Mouse (Mus musculus) CH12.LX (cell line): ENCODE data around the gene Irf3. TPM values are rescaled to one million over a fixed set of nuclear protein-coding genes. Genes with fewer than 3 reads are reported as not detected.

Experiments
- DNase-seq: peaks from one replicate; pipeline ENCODE4 v3.0.0-alpha.2; 2013; ENCODE audit errors: extremely low read depth
- H3K27ac ChIP-seq: 2 replicates; pipeline ENCODE4 v1.5.1; 2012; ENCODE audit warnings: low read depth, mild to moderate bottlenecking, control low read depth, moderate library complexity; ENCODE audit not compliant: insufficient read depth
- H3K27me3 ChIP-seq: replicated peaks from 2 replicates; pipeline ENCODE3; 2012; ENCODE audit warnings: inconsistent platforms
- H3K36me3 ChIP-seq, 2 experiments: replicated peaks in 1 of 2; 2 replicates each; pipeline versions ENCODE3 to v1.6.1; 2012; ENCODE audit warnings: inconsistent platforms in 1 of 2, low read length in 1 of 2, mild to moderate bottlenecking in 1 of 2, mixed read lengths in 1 of 2, moderate library complexity in 1 of 2; ENCODE audit not compliant: control insufficient read depth in 1 of 2, insufficient read depth in 1 of 2
- H3K4me1 ChIP-seq, 2 experiments: 2 replicates each; pipeline ENCODE4 v1.6.1; 2012; ENCODE audit warnings: inconsistent platforms in 1 of 2, moderate library complexity in 1 of 2; ENCODE audit not compliant: insufficient read depth in 2 of 2, control insufficient read depth in 1 of 2
- H3K4me2 ChIP-seq: 2 replicates; pipeline ENCODE4 v1.6.1; 2012; ENCODE audit warnings: low read depth, mild to moderate bottlenecking, control low read depth; ENCODE audit not compliant: poor library complexity, insufficient read depth, severe bottlenecking
- H3K4me3 ChIP-seq, 3 experiments: fragments of 150-350 bp in 1 of 3; sonication (generic) in 1 of 3; replicated peaks in 1 of 3; 2 replicates each; pipeline versions ENCODE3 to v1.5.1; 2011 to 2012; ENCODE audit warnings: low read depth in 2 of 3, low read length in 2 of 3, mild to moderate bottlenecking in 2 of 3, moderate library complexity in 2 of 3, control low read depth in 1 of 3, improper control_type of control experiment in 1 of 3, inconsistent platforms in 1 of 3, mixed read lengths in 1 of 3; ENCODE audit not compliant: poor library complexity in 1 of 3
- H3K79me2 ChIP-seq: replicated peaks from 2 replicates; pipeline ENCODE4 v1.6.1; 2012; ENCODE audit warnings: mild to moderate bottlenecking, moderate library complexity; ENCODE audit not compliant: control insufficient read depth, poor library complexity, insufficient read depth, severe bottlenecking; ENCODE audit errors: extremely low read depth
- H3K9ac ChIP-seq: 2 replicates; pipeline ENCODE4 v1.6.1; 2012; ENCODE audit warnings: low read depth, mild to moderate bottlenecking, control low read depth, moderate library complexity; ENCODE audit not compliant: insufficient read depth
- H3K9me3 ChIP-seq: replicated peaks from 2 replicates; pipeline ENCODE3; 2012; ENCODE audit warnings: low read length, inconsistent platforms, mixed read lengths
- CHD2 ChIP-seq: IDR thresholded peaks from 2 replicates; pipeline ENCODE4 v1.6.1; 2011; ENCODE audit warnings: low read length, improper control_type of control experiment
- CTCF ChIP-seq, 2 experiments: IDR thresholded peaks in 1 of 2; conservative IDR thresholded peaks in 1 of 2; 2 replicates each; pipeline ENCODE4 v1.5.1; 2011 to 2012; ENCODE audit warnings: low read depth in 2 of 2, low read length in 2 of 2, improper control_type of control experiment in 1 of 2, inconsistent platforms in 1 of 2, mild to moderate bottlenecking in 1 of 2, moderate library complexity in 1 of 2
- GABPA ChIP-seq: IDR thresholded peaks from 2 replicates; pipeline ENCODE4 v1.6.1; 2012; ENCODE audit warnings: low read depth, low read length, improper control_type of control experiment, inconsistent platforms; ENCODE audit not compliant: insufficient replicate concordance
- HCFC1 ChIP-seq: IDR thresholded peaks from 2 replicates; pipeline ENCODE4 v1.6.1; 2012; ENCODE audit warnings: low read depth, mild to moderate bottlenecking, inconsistent platforms, low read length, improper control_type of control experiment
- IRF4 ChIP-seq: IDR thresholded peaks from 2 replicates; pipeline ENCODE4 v1.6.1; 2014; ENCODE audit warnings: low read depth, mild to moderate bottlenecking, inconsistent platforms, low read length, improper control_type of control experiment
- JUN ChIP-seq: IDR thresholded peaks from 2 replicates; pipeline ENCODE4 v1.6.1; 2011; ENCODE audit warnings: low read depth, mild to moderate bottlenecking, low read length, improper control_type of control experiment, moderate library complexity; ENCODE audit not compliant: insufficient read depth
- KAT2A ChIP-seq: IDR thresholded peaks from 2 replicates; pipeline ENCODE4 v1.6.1; 2012; ENCODE audit warnings: low read length, improper control_type of control experiment, inconsistent platforms; ENCODE audit not compliant: insufficient replicate concordance
- MAFK ChIP-seq: IDR thresholded peaks from 2 replicates; pipeline ENCODE4 v1.6.1; 2011; ENCODE audit warnings: low read length, improper control_type of control experiment; ENCODE audit not compliant: insufficient replicate concordance
- MEF2A ChIP-seq: IDR thresholded peaks from 2 replicates; pipeline ENCODE4 v1.6.1; 2014; ENCODE audit warnings: low read depth, mild to moderate bottlenecking, inconsistent platforms, low read length, improper control_type of control experiment, borderline replicate concordance
- MXI1 ChIP-seq: IDR thresholded peaks from 2 replicates; pipeline ENCODE4 v1.6.1; 2011; ENCODE audit warnings: mild to moderate bottlenecking, low read depth, low read length, improper control_type of control experiment
- NELFE ChIP-seq: IDR thresholded peaks from 2 replicates; pipeline ENCODE4 v1.6.1; 2011; ENCODE audit warnings: low read depth, low read length, improper control_type of control experiment
- PAX5 ChIP-seq: IDR thresholded peaks from 2 replicates; pipeline ENCODE4 v1.6.1; 2012; ENCODE audit warnings: low read length, inconsistent platforms, mixed read lengths
- POLR2A ChIP-seq: IDR thresholded peaks from 2 replicates; pipeline ENCODE4 v1.6.1; 2011; ENCODE audit warnings: low read depth, mild to moderate bottlenecking, improper control_type of control experiment, low read length
- RCOR1 ChIP-seq: conservative IDR thresholded peaks from 2 replicates; pipeline ENCODE4 v1.6.1; 2012; ENCODE audit warnings: low read depth, mild to moderate bottlenecking, inconsistent platforms, low read length, improper control_type of control experiment
- SIN3A ChIP-seq: IDR thresholded peaks from 2 replicates; pipeline ENCODE4 v1.6.1; 2012; ENCODE audit warnings: low read length, improper control_type of control experiment, inconsistent platforms
- SMC3 ChIP-seq: IDR thresholded peaks from 2 replicates; pipeline ENCODE4 v1.6.1; 2011; ENCODE audit warnings: low read depth, low read length, improper control_type of control experiment
- TBP ChIP-seq: conservative IDR thresholded peaks from 2 replicates; pipeline ENCODE4 v1.6.1; 2011; ENCODE audit warnings: low read depth, low read length, improper control_type of control experiment
- UBTF ChIP-seq: IDR thresholded peaks from 2 replicates; pipeline ENCODE4 v1.6.1; 2012; ENCODE audit warnings: low read depth, mild to moderate bottlenecking, inconsistent platforms, low read length, improper control_type of control experiment, moderate library complexity
- USF2 ChIP-seq: conservative IDR thresholded peaks from 2 replicates; pipeline ENCODE4 v1.6.1; 2011; ENCODE audit warnings: low read depth, low read length, improper control_type of control experiment
- ZC3H11A ChIP-seq: IDR thresholded peaks from 2 replicates; pipeline ENCODE4 v1.6.1; 2012; ENCODE audit warnings: low read depth, mild to moderate bottlenecking, inconsistent platforms, low read length, improper control_type of control experiment
- ZMIZ1 ChIP-seq: IDR thresholded peaks from 2 replicates; pipeline ENCODE4 v1.6.1; 2012; ENCODE audit warnings: low read depth, mild to moderate bottlenecking, inconsistent platforms, low read length, improper control_type of control experiment
- dilution Hi-C: fragments of 300-500 bp; cut with MboI; formaldehyde crosslinking; loops from 2 replicates; pipeline ENCODE4 v1.14.3; 2020; ENCODE audit warnings: low sequenced_read_pairs; ENCODE audit not compliant: extremely low pct_unique_long_range_greater_than_20kb, extremely low pct_ligation_motif_present
- in situ Hi-C: fragments of 300-500 bp; cut with MboI; formaldehyde crosslinking; loops from 3 replicates; pipeline ENCODE4 v1.14.3; 2019; ENCODE audit warnings: low sequenced_read_pairs, low pct_ligation_motif_present, low pct_unique_long_range_greater_than_20kb, mixed read lengths
- polyA plus RNA-seq: library from polyadenylated mRNA; unstranded; fragments of >175 nt; gene quantifications from 2 replicates; pipeline ENCODE4 v1.2.1, GENCODE M21; 2012; ENCODE audit warnings: low read depth; ENCODE audit not compliant: insufficient read length
- total RNA-seq, 2 experiments: library from RNA; depleted of rRNA; stranded (reverse); fragments of 300-350 nt in 1 of 2; fragments of >200 nt in 1 of 2; gene quantifications; 2 replicates each; pipeline ENCODE4 v1.2.3; 2012 to 2014

Irf3 gene
- total and polyA plus RNA-seq, 3 experiments: 33.5 to 79.7 (median 56.5) TPM

DNA sequence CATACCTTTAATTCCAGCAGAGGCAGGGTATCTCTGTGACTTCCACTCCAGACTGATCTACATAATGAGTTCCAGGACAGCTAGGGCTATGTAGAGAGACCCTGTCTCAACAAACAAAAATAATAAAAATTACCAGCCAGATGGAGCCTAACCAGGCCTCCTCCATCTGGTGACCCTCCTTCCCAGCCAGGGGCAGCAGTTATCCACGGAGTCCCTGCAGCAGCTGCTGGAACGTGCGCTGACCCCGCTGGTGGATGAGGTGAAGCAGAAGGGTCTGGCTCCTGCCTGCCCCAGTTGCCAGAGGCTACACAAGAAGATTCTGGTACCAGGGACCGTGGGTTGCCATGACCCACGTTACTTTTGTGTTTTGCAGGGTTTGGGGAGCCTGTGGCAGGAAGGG lies 41.2 kb upstream of the Irf3 start:
- Histone ChIP-seq H3K4me3 (no peak overlapping the region), H3K9ac (no peak overlapping the region), H3K4me1 (peaks cover 6 to 30% of the 10 kb centered on the region in 2 experiments), H3K79me2 (no peaks in the 10 kb centered on the region), H3K4me2 (no peak overlapping the region), H3K36me3 (peaks cover 0 to 37% of the 10 kb centered on the region in 2 experiments), H3K27me3 (peaks cover 13% of the 10 kb centered on the region), H3K9me3 (no peaks in the 10 kb centered on the region), H3K27ac (no peak overlapping the region)
- in situ Hi-C loops (loop anchor here (10.0 kb wide), 2 partner anchors 101 to 211 kb away; partner anchors contain the start of genes Pnkp and Vrk3), dilution Hi-C loops (no loop called here)
- DNase-seq: no peak
- TF ChIP-seq NELFE (no peak), RCOR1 (no peak), IRF4 (no peak), GABPA (no peak), USF2 (no peak), KAT2A (no peak), ZMIZ1 (no peak), SIN3A (no peak), ZC3H11A (no peak), TBP (no peak), CHD2 (no peak), SMC3 (no peak), MAFK (no peak), HCFC1 (no peak), MEF2A (no peak), POLR2A (no peak), CTCF (conservative IDR thresholded peaks at IDR 0.05 in 1 of 2, IDR thresholded peaks at IDR 0.05 in 1 of 2; ENCODE audit: low read depth in 2 of 2, low read length in 2 of 2) (no peak), JUN (no peak)

DNA sequence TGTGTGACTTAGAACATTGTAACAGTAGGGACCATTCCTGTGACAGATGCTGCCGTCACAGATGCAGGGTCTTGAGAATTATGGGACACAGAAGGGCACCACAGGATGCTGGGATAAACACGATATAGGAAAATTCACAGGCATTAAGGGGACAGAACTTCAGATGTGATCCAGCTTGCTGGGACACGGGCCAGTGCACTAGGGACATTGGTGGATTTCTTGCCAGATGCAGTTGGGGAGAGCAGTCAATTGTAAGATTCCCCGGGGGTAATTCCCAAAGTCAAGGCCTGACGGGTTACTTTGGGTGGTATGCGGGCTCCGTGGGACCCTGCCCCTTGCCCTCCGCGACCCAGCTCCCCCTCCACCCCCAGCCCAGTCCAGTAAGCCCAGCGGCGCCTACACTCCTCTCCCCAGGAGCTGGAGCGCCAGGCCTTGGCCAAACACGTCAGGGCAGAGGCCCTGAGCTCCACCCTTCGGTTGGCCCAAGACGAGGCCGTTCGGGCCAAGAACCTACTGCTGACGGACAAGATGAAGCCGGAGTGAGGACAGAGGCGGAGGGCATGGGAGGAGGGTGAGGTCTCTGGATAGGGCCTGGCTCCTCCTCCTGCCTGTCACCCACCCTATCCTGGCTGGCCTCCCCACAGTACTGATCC lies 40.1 kb upstream of the Irf3 start:
- dilution Hi-C loops (no loop called here), in situ Hi-C loops (loop anchor here (10.0 kb wide), 2 partner anchors 103 to 213 kb away; partner anchors contain the start of genes Pnkp and Vrk3)
- Histone ChIP-seq H3K79me2 (no peaks in the 10 kb centered on the region), H3K36me3 (peaks cover 0 to 47% of the 10 kb centered on the region in 2 experiments), H3K4me2 (no peak overlapping the region), H3K27ac (no peak overlapping the region), H3K27me3 (peaks cover 5% of the 10 kb centered on the region), H3K9ac (no peak overlapping the region)
- no peak for DNase-seq
- TF ChIP-seq SMC3 (no peak), IRF4 (no peak), PAX5 (no peak), HCFC1 (no peak), UBTF (no peak), MXI1 (no peak)
- TF ChIP-seq, all 38 proteins: peak for 0
- peaks cover 9 to 26% of the 10 kb centered on the region in 2 experiments for H3K4me1 ChIP-seq
- H3K9me3 ChIP-seq: no peaks in the 10 kb centered on the region
- H3K4me3 ChIP-seq: no peak overlapping the region
